Mouse (Mus musculus) thymus, postnatal 25 days (tissue): ENCODE results near the gene Gm43720.
"Not testable (repeated sequence)": the region's sequence is repeated elsewhere in the genome, so short reads cannot be mapped to it uniquely, and the experiment has no call there.

Experiments used
- DNase-seq: peaks from one replicate; pipeline ENCODE4 v3.0.0; 2022

Gene Gm43720

GRCm38 (mm10) chr5:138260834-138261233 lies 18.9 kb downstream of the Gm43720 start:
- DNase-seq, result no peak

- DNase-seq, result no peak
Observed at GRCm38 (mm10) chr5:138260051-138260450, 19.7 kb downstream of the Gm43720 start.

GRCm38 (mm10) chr5:138258993-138259392 lies 20.8 kb downstream of the Gm43720 start:
- no peak for DNase-seq

GRCm38 (mm10) chr5:138258542-138258941 lies 21.2 kb downstream of the Gm43720 start:
- no peak for DNase-seq

GRCm38 (mm10) chr5:138258078-138258477 lies 21.7 kb downstream of the Gm43720 start:
- no peak for DNase-seq

GRCm38 (mm10) chr5:138257585-138257978 lies 22.2 kb downstream of the Gm43720 start:
- DNase-seq, result no peak

- peak; percentile 32 for DNase-seq
Observed at GRCm38 (mm10) chr5:138256966-138257584, 22.7 kb downstream of the Gm43720 start.

- DNase-seq, result no peak
Observed at GRCm38 (mm10) chr5:138256094-138256467, 23.7 kb downstream of the Gm43720 start.

- peak; percentile 89 for DNase-seq
Observed at GRCm38 (mm10) chr5:138255353-138256093, 24.2 kb downstream of the Gm43720 start, which contains the start of gene Lamtor4. Gene Lamtor4, plus strand, starts transcription at chr5:138255482.

GRCm38 (mm10) chr5:138253061-138253460 lies 26.7 kb downstream of the Gm43720 start:
- no peak for DNase-seq

- DNase-seq, result no peak
Observed at GRCm38 (mm10) chr5:138251144-138251543, 28.6 kb downstream of the Gm43720 start.

- DNase-seq, result no peak
Observed at GRCm38 (mm10) chr5:138241511-138241910, 38.2 kb downstream of the Gm43720 start.

- DNase-seq, result no peak
Observed at GRCm38 (mm10) chr5:138234224-138234623, 45.5 kb downstream of the Gm43720 start.

- no peak for DNase-seq
Observed at GRCm38 (mm10) chr5:138233778-138234177, 46.0 kb downstream of the Gm43720 start.

- no peak for DNase-seq
Observed at GRCm38 (mm10) chr5:138229511-138229910, 50.2 kb downstream of the Gm43720 start.

- DNase-seq, result peak; percentile 52
Observed at GRCm38 (mm10) chr5:138228026-138228425, 51.7 kb downstream of the Gm43720 start.

GRCm38 (mm10) chr5:138227367-138227766 lies 52.4 kb downstream of the Gm43720 start:
- no peak for DNase-seq

GRCm38 (mm10) chr5:138226491-138226890 lies 53.3 kb downstream of the Gm43720 start:
- DNase-seq, result no peak

- no peak for DNase-seq
Observed at GRCm38 (mm10) chr5:138225700-138226099, 54.1 kb downstream of the Gm43720 start, which contains the start of gene Nxpe5. Gene Nxpe5, plus strand, starts transcription at chr5:138225898.

- no peak for DNase-seq
Observed at GRCm38 (mm10) chr5:138223287-138223686, 56.5 kb downstream of the Gm43720 start.

- peak; percentile 84 for DNase-seq
Observed at GRCm38 (mm10) chr5:138222111-138222510, 57.6 kb downstream of the Gm43720 start.

GRCm38 (mm10) chr5:138219864-138220263 lies 59.9 kb downstream of the Gm43720 start:
- DNase-seq, result no peak

GRCm38 (mm10) chr5:138216632-138217031 lies 63.1 kb downstream of the Gm43720 start:
- not testable (repeated sequence) for DNase-seq
